Mouse (Mus musculus) retina, embryonic 14.5 days (tissue): ENCODE data around the gene Rnft1.
"Not testable (repeated sequence)": the region's sequence is repeated elsewhere in the genome, so short reads cannot be mapped to it uniquely, and the experiment has no call there.

Source experiments
- DNase-seq: peaks from one replicate; pipeline ENCODE4 v3.0.0-alpha.2; 2015; ENCODE audit warnings: low spot score

The Rnft1 gene

GRCm38 (mm10) chr11:86519751-86520150 is 35.3 kb downstream of the Rnft1 start:
- no peak for DNase-seq

GRCm38 (mm10) chr11:86527528-86527927 is 43.1 kb downstream of the Rnft1 start:
- no peak for DNase-seq

- peak; percentile 56 for DNase-seq
These were observed 48.4 kb downstream of the Rnft1 start for GRCm38 (mm10) chr11:86532834-86533233.

- not testable (repeated sequence) for DNase-seq
These were observed 48.8 kb downstream of the Rnft1 start for GRCm38 (mm10) chr11:86533302-86533701.

GRCm38 (mm10) chr11:86534201-86534910 is 49.9 kb downstream of the Rnft1 start:
- no peak for DNase-seq

- DNase-seq = no peak
These were observed 54.3 kb downstream of the Rnft1 start for GRCm38 (mm10) chr11:86538786-86539185.

GRCm38 (mm10) chr11:86539716-86540475 is 55.4 kb downstream of the Rnft1 start:
- no peak for DNase-seq

- DNase-seq = no peak
These were observed 56.0 kb downstream of the Rnft1 start for GRCm38 (mm10) chr11:86540476-86540845.

GRCm38 (mm10) chr11:86542851-86543250 is 58.4 kb downstream of the Rnft1 start:
- no peak for DNase-seq

- DNase-seq = peak; percentile 21
These were observed 59.6 kb downstream of the Rnft1 start for GRCm38 (mm10) chr11:86543960-86544638.

- DNase-seq = peak; percentile 100
These were observed 60.3 kb downstream of the Rnft1 start, which contains the start of the genes Rps6kb1 and Tubd1 for GRCm38 (mm10) chr11:86544639-86545299. Rps6kb1 (minus strand) TSS chr11:86544805. Tubd1 (plus strand) TSS chr11:86544991.

- no peak for DNase-seq
These were observed 61.1 kb downstream of the Rnft1 start for GRCm38 (mm10) chr11:86545556-86545955.

GRCm38 (mm10) chr11:86547412-86547811 is 63.0 kb downstream of the Rnft1 start:
- peak; percentile 36 for DNase-seq
